Mouse (Mus musculus) bone marrow macrophage, adult 2 months (primary cell): ENCODE results near the gene Epb41l1.

ENCODE experiments used
- CTCF ChIP-seq: IDR thresholded peaks from 2 replicates; pipeline ENCODE4 v1.5.1; 2012; ENCODE audit warnings: low read depth, mild to moderate bottlenecking, low read length, moderate library complexity
- POLR2A ChIP-seq: IDR thresholded peaks from 2 replicates; pipeline ENCODE4 v1.6.1; 2012; ENCODE audit warnings: mild to moderate bottlenecking, low read depth, low read length, borderline replicate concordance

- TF ChIP-seq CTCF, result no peak
- TF ChIP-seq POLR2A, result no peak
These were observed 62.5 kb downstream of the Epb41l1 start for GRCm38 (mm10) chr2:156483204-156483603.
